Mouse (Mus musculus) liver, postnatal 0 days (tissue): ENCODE data around the gene Atcay. TPM values are rescaled to one million over a fixed set of nuclear protein-coding genes. Genes with fewer than 3 reads are reported as not detected.

ENCODE experiments used
- ATAC-seq: fragments of 200-750 bp; cut with Nextera tagmentation; 2 replicates; pipeline ENCODE4 v1.8.0; 2017; ENCODE audit warnings: mild to moderate bottlenecking, moderate library complexity
- DNase-seq: peaks from one replicate; pipeline ENCODE4 v3.0.0-alpha.2; 2016
- H3K27ac ChIP-seq: fragments of 300-500 bp; sonication (generic); 2 replicates; pipeline ENCODE4 v1.5.1; 2014; ENCODE audit warnings: antibody characterized with exemption, moderate library complexity, mild to moderate bottlenecking, low read depth
- H3K27me3 ChIP-seq: fragments of 300-500 bp; sonication (generic); 2 replicates; pipeline ENCODE4 v1.6.1; 2014; ENCODE audit warnings: low read length, control low read depth, mixed read lengths; ENCODE audit not compliant: insufficient read depth
- H3K36me3 ChIP-seq: fragments of 300-500 bp; sonication (generic); replicated peaks from 2 replicates; pipeline ENCODE4 v1.6.1; 2014; ENCODE audit warnings: mild to moderate bottlenecking, control low read depth, low read length, moderate library complexity, mixed read lengths; ENCODE audit not compliant: insufficient read depth
- H3K4me1 ChIP-seq: fragments of 300-500 bp; sonication (generic); 2 replicates; pipeline ENCODE4 v1.6.1; 2014; ENCODE audit warnings: antibody characterized with exemption, mild to moderate bottlenecking, control low read depth; ENCODE audit not compliant: insufficient read depth
- H3K4me2 ChIP-seq: fragments of 300-500 bp; sonication (generic); 2 replicates; pipeline ENCODE4 v1.6.1; 2014; ENCODE audit warnings: low read depth, mild to moderate bottlenecking, low read length, moderate library complexity, mixed read lengths
- H3K4me3 ChIP-seq: fragments of 300-500 bp; sonication (generic); 2 replicates; pipeline ENCODE4 v1.5.1; 2014; ENCODE audit warnings: low read depth, low read length
- H3K9ac ChIP-seq: fragments of 300-500 bp; sonication (generic); replicated peaks from 2 replicates; pipeline ENCODE4 v1.6.1; 2014; ENCODE audit warnings: mild to moderate bottlenecking, moderate library complexity
- H3K9me3 ChIP-seq: fragments of 300-500 bp; sonication (generic); 2 replicates; pipeline ENCODE4 v1.6.1; 2016; ENCODE audit warnings: mild to moderate bottlenecking, control low read depth, low read length, mixed read lengths
- CTCF ChIP-seq: sonication (generic); IDR thresholded peaks from 2 replicates; pipeline ENCODE4 v1.5.1; 2016; ENCODE audit warnings: antibody characterized with exemption, low read depth
- EP300 ChIP-seq: IDR thresholded peaks from 2 replicates; pipeline ENCODE4 v1.6.1; 2016; ENCODE audit warnings: antibody characterized with exemption, low read depth, mild to moderate bottlenecking
- WGBS: fragments of 180-500 bp; shearing (Covaris S2); extraction: QIAGEN DNeasy Blood & Tissue Kit; methylation state at CpG from one replicate; pipeline ENCODE4 v1.1.7; 2014; ENCODE audit not compliant: insufficient replicate concordance; 5-methylcytosine and 5-hydroxymethylcytosine counted together
- polyA plus RNA-seq: library from polyadenylated mRNA; unstranded; fragments of >200 nt; fragmentation: Nextera tagmentation; extraction: Ambion mirVana; gene quantifications from 2 replicates; pipeline ENCODE4 v1.2.1, GENCODE M21; 2015

Gene Atcay
- polyA plus RNA-seq, result not detected in 2 replicates

DNA sequence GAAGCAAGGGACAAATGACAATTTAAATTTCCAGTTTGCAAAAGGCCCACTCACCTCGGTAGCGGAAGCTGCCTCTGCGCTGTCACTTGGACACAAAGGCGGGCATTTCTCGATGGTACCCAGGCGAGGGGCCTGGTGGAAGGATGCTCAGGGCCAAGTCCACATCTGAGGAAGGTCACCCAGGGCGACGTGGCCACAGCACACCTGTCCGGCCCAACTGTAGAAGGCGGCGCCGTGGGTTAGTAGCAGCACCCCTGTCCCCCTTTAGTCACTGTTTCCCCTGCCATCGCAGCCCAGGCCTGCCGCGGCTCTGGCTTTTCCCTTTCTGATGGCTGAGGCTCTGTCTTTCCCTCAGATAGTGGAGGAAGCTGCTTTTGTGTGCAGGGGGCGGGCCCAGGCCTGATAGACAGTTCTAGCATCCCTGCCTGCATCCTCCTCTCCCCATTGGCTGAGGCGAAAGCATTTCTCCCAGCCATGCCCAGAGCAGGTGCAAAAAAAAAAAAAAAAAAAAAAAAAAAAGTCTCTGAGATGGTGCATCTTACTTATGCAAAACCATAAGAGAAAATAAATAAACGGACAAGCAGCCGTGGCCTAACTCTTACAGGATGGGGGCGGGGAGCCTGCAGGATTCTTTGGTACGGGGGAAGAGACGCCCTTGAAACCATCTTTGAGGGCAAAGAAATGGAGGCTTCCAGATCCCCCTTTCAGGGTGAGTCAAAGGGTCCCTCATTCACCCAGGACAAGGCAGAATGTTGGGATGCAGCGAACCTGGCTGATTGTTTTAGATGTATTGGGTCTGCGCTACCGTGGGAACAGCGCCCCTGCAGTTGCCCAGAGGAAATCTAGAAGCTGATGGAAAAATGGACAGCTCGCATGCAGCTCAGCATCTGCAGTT, at the start of gene Atcay:
Gene Atcay, minus strand, starts transcription at position 396 of the 895 bp plus-strand sequence.
- no peaks in the 10 kb centered on the region for H3K36me3 ChIP-seq
- no peaks in the 10 kb centered on the region for H3K9me3 ChIP-seq
- TF ChIP-seq CTCF (peak; percentile 60), EP300 (no peak)
- peaks cover 30% of the 10 kb centered on the region for H3K27me3 ChIP-seq
- no peak within 1 kb of the TSS for H3K9ac ChIP-seq
- WGBS, result 14% methylated on average over 27 of the region's 27 CpGs
- H3K27ac ChIP-seq, result no peak within 1 kb of the TSS
- H3K4me2 ChIP-seq, result no peak within 1 kb of the TSS
- peak; percentile 22 for DNase-seq
- no peak for ATAC-seq
- no peak within 1 kb of the TSS for H3K4me3 ChIP-seq
- H3K4me1 ChIP-seq, result peaks cover 13% of the 10 kb centered on the region

DNA sequence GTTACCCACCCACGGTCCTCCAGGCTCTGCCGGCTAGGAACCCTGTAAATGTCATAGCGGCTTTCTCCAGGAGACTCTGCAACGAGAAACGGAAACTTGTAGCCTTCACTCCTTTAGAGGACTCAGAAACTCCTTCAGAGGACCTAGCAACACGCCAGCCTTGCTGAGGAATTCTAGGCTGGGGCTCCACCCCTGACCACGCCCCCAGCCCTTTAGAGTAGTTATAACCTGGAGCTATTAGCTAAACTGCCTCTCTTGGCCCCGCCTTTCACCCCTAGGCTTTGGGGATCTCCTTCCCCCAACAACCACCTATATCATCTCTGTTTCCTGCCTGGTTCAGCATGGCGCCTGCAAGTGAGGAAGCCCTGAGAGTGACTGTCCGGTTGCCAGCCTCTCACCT, 48.9 kb upstream of the Atcay start:
- Histone ChIP-seq H3K4me3 (no peak overlapping the region), H3K36me3 (no peaks in the 10 kb centered on the region), H3K4me2 (no peak overlapping the region), H3K27ac (no peak overlapping the region), H3K9ac (no peak overlapping the region), H3K27me3 (peaks cover 13% of the 10 kb centered on the region), H3K4me1 (no peaks in the 10 kb centered on the region), H3K9me3 (no peaks in the 10 kb centered on the region)
- DNase-seq (no peak), ATAC-seq (no peak)
- TF ChIP-seq EP300, result no peak
- TF ChIP-seq CTCF, result no peak
- WGBS, result 38% methylated on average over 10 of the region's 10 CpGs

DNA sequence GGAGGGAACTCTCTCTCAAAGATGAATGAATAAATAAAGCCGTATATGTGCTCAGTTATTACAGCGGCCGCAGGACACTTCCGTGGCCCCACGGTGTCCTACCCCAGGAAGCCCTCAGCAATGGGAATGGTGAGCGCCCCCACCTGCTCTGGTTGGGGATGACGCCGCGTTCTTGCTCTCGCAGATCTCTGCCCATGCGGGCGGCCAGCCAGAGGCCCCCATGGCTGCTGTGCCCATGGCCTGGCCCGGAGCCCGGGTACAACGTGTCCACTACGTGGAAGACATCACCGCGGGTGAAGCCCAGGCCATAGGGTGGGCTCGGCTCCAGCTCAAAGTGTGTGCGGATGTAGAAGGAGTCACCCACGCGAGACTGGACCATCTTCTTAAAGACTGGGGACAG, 47.0 kb upstream of the Atcay start:
- DNase-seq (no peak), ATAC-seq (no peak)
- H3K4me2 ChIP-seq, result no peak overlapping the region
- H3K9ac ChIP-seq, result no peak overlapping the region
- TF ChIP-seq CTCF (no peak), EP300 (no peak)
- no peaks in the 10 kb centered on the region for H3K4me1 ChIP-seq
- no peak overlapping the region for H3K4me3 ChIP-seq
- no peak overlapping the region for H3K27ac ChIP-seq
- H3K36me3 ChIP-seq, result peaks cover 10% of the 10 kb centered on the region
- H3K27me3 ChIP-seq, result no peaks in the 10 kb centered on the region
- 80% methylated on average over 22 of the region's 22 CpGs for WGBS
- H3K9me3 ChIP-seq, result no peaks in the 10 kb centered on the region

DNA sequence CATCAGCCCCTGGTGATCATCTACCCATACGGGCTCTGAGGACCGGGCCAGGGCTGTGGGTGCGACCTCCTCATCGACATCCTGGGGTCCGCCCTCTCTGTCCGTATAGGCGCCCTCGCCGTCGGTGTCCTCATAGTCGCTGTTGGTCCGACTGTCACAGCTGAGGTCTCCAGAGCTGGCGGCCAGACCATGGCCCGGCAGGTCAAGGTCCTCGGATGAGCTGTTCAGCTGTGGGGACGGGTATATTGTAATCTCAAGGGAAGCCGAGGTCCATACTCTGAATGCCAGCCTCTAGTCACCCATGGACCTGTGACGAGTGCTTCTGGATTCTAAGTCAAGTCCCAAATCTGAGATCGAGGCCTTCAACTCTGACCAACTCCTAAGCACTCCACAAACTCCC, 43.2 kb upstream of the Atcay start:
- TF ChIP-seq EP300, result no peak
- TF ChIP-seq CTCF, result no peak
- WGBS, result 90% methylated on average over 19 of the region's 19 CpGs
- DNase-seq, result no peak
- H3K27ac ChIP-seq, result no peak overlapping the region
- peaks cover 5% of the 10 kb centered on the region; the same call in 1 of the 2 replicates for H3K4me1 ChIP-seq
- ATAC-seq, result no peak
- H3K4me2 ChIP-seq, result no peak overlapping the region
- no peak overlapping the region for H3K9ac ChIP-seq
- no peaks in the 10 kb centered on the region for H3K27me3 ChIP-seq
- H3K36me3 ChIP-seq, result peaks cover 28% of the 10 kb centered on the region
- no peak overlapping the region for H3K4me3 ChIP-seq
- H3K9me3 ChIP-seq, result no peaks in the 10 kb centered on the region

DNA sequence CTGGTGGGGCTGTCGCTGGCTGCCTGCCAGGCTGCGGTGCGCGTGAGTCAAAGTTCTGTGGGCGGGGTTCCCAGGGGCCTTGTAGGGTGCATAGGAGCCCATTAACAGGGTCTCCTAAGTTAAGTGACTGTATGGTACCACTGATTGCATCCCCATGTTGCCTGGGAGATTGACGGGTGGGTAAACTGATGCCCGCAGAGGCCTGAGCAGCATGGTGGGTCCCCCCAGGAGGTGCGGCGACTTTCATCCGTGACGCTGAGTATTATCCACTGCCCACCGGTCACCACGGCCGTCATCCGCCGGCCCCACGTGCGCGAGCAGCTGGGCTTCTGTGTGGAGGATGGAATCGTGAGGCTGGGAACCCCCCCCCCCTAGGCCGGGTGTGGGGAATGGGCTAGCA, 41.7 kb upstream of the Atcay start:
- Histone ChIP-seq H3K36me3 (peaks cover 28% of the 10 kb centered on the region), H3K4me2 (no peak overlapping the region), H3K27me3 (no peaks in the 10 kb centered on the region), H3K9ac (no peak overlapping the region), H3K9me3 (no peaks in the 10 kb centered on the region), H3K27ac (no peak overlapping the region), H3K4me3 (no peak overlapping the region), H3K4me1 (peaks cover 9% of the 10 kb centered on the region)
- no peak for ATAC-seq
- no peak for DNase-seq
- WGBS, result 95% methylated on average over 21 of the region's 21 CpGs
- TF ChIP-seq EP300 (no peak), CTCF (no peak)

DNA sequence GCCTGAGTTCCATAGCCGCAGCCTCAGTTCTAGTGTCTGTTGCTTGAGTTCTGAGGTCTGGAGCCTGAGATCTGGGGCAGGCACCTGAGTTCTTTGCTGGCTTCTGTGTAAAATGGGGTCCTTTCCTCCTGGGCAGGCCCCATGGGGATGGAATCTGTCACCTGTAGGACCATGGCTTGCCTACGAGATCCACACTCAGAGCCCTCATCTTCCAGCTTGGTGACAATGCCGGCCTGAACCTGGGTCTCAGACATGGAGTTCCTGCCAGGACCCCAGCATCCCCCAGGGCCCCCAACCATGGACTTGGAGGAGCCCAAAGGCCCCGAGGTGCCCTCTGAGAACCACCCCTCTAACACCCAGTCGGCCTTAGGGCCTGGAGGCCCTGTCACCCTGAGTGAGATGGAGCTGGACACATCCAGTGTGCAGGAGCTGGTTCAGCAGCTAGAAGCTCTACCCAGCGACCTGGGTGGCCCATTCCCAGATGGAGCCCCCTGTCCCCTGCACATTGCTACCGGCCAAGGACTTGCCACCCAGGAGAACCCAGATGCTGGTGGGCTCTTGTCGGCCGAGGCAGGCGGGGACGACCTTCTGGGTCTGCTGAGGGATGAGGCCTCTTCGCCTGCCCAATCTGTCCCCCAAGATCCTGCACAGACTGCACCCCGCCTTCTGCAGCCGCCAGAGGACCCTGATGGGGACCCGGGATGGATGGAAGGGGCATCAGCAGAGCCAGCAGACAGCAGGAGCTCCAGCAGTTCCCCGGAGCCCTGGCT, 38.2 kb upstream of the Atcay start:
- Histone ChIP-seq H3K27ac (peak overlapping the region; percentile 81), H3K9ac (peak overlapping the region; percentile 87), H3K9me3 (no peaks in the 10 kb centered on the region), H3K4me2 (peak overlapping the region; percentile 81), H3K4me1 (peaks cover 22% of the 10 kb centered on the region), H3K27me3 (no peaks in the 10 kb centered on the region), H3K36me3 (peaks cover 40% of the 10 kb centered on the region), H3K4me3 (peak overlapping the region; percentile 73)
- ATAC-seq (no peak), DNase-seq (no peak)
- WGBS, result 80% methylated on average over 14 of the region's 16 CpGs
- TF ChIP-seq CTCF (no peak), EP300 (no peak)
